Mouse (Mus musculus): ENCODE results near the gene Acsf2. TPM values are rescaled to one million over a fixed set of nuclear protein-coding genes. Genes with fewer than 3 reads are reported as not detected.

Gene Acsf2
- polyA plus RNA-seq, 1 experiment from 2014 or later: 10.2 TPM

GRCm38 (mm10) chr11:94630199-94631011 lies 28.7 kb upstream of the Acsf2 start:
- DNase-seq: peak; percentile 68
- peak overlapping the region; percentile 81 for H3K4me2 ChIP-seq
- WGBS: 10% methylated on average over 26 of the region's 26 CpGs

GRCm38 (mm10) chr11:94629884-94630198 lies 28.2 kb upstream of the Acsf2 start:
- ATAC-seq (ENCODE audit: insufficient read depth) (peak; percentile 52), DNase-seq (no peak)
- peaks cover 32% of the 10 kb centered on the region for H3K36me3 ChIP-seq (ENCODE audit: insufficient read depth)
- 0% methylated on average over 28 of the region's 28 CpGs for WGBS
- H3K9ac ChIP-seq: peak overlapping the region; percentile 90
- H3K4me2 ChIP-seq: peak overlapping the region; percentile 81
- TF ChIP-seq CTCF (IDR thresholded peaks at IDR 0.05; ENCODE audit: low read depth): no peak
- peak overlapping the region; percentile 79 for H3K27ac ChIP-seq (ENCODE audit: low read depth)
- H3K9me3 ChIP-seq (ENCODE audit: low read depth, low read length): no peaks in the 10 kb centered on the region
- peak overlapping the region; percentile 97 for H3K4me3 ChIP-seq (ENCODE audit: low read depth, low read length)
- no peaks in the 10 kb centered on the region for H3K4me1 ChIP-seq (ENCODE audit: insufficient read depth)
- no peaks in the 10 kb centered on the region for H3K27me3 ChIP-seq (ENCODE audit: insufficient read depth, low read length)

More at GRCm38 (mm10) chr11:94630199-94631011, 28.7 kb upstream of the Acsf2 start:
- Histone ChIP-seq H3K36me3 (ENCODE audit: insufficient read depth) (peaks cover 37% of the 10 kb centered on the region), H3K27ac (ENCODE audit: low read depth) (peak overlapping the region; percentile 79), H3K4me3 (ENCODE audit: low read depth, low read length) (peak overlapping the region; percentile 97), H3K27me3 (ENCODE audit: insufficient read depth, low read length) (no peaks in the 10 kb centered on the region), H3K9me3 (ENCODE audit: low read depth, low read length) (no peaks in the 10 kb centered on the region), H3K4me1 (ENCODE audit: insufficient read depth) (no peaks in the 10 kb centered on the region), H3K9ac (peak overlapping the region; percentile 90)
- TF ChIP-seq CTCF (IDR thresholded peaks at IDR 0.05; ENCODE audit: low read depth): no peak
- peak; percentile 22; the same call in 1 of the 2 replicates for ATAC-seq (ENCODE audit: insufficient read depth)

GRCm38 (mm10) chr11:94629199-94629883 lies 27.7 kb upstream of the Acsf2 start, which contains the start of gene Lrrc59:
TSS of gene Lrrc59 (plus strand) at chr11:94629767.
- H3K36me3 ChIP-seq (ENCODE audit: insufficient read depth): peaks cover 27% of the 10 kb centered on the region
- ATAC-seq (ENCODE audit: insufficient read depth) (peak; percentile 97), DNase-seq (peak; percentile 97)
- no peaks in the 10 kb centered on the region for H3K4me1 ChIP-seq (ENCODE audit: insufficient read depth)
- H3K4me2 ChIP-seq: peak within 1 kb of the TSS; percentile 81
- peak within 1 kb of the TSS; percentile 79 for H3K27ac ChIP-seq (ENCODE audit: low read depth)
- H3K9ac ChIP-seq: peak within 1 kb of the TSS; percentile 90
- H3K4me3 ChIP-seq (ENCODE audit: low read depth, low read length): peak within 1 kb of the TSS; percentile 97
- TF ChIP-seq CTCF (IDR thresholded peaks at IDR 0.05; ENCODE audit: low read depth): peak; percentile 97
- no peaks in the 10 kb centered on the region for H3K9me3 ChIP-seq (ENCODE audit: low read depth, low read length)
- 4% methylated on average over 40 of the region's 41 CpGs for WGBS
- H3K27me3 ChIP-seq (ENCODE audit: insufficient read depth, low read length): no peaks in the 10 kb centered on the region

- Histone ChIP-seq H3K27me3 (ENCODE audit: insufficient read depth, low read length) (no peaks in the 10 kb centered on the region), H3K36me3 (ENCODE audit: insufficient read depth) (no peaks in the 10 kb centered on the region), H3K9ac (no peak overlapping the region), H3K4me2 (no peak overlapping the region), H3K27ac (ENCODE audit: low read depth) (no peak overlapping the region), H3K4me3 (ENCODE audit: low read depth, low read length) (no peak overlapping the region), H3K9me3 (ENCODE audit: low read depth, low read length) (no peaks in the 10 kb centered on the region), H3K4me1 (ENCODE audit: insufficient read depth) (no peaks in the 10 kb centered on the region)
- DNase-seq (no peak), ATAC-seq (ENCODE audit: insufficient read depth) (no peak)
- WGBS: 70% methylated on average over 2 of the region's 2 CpGs
- TF ChIP-seq CTCF (IDR thresholded peaks at IDR 0.05; ENCODE audit: low read depth): no peak
These were observed 20.5 kb upstream of the Acsf2 start for GRCm38 (mm10) chr11:94622162-94622561.

- H3K4me1 ChIP-seq (ENCODE audit: insufficient read depth): no peaks in the 10 kb centered on the region
- no peak for DNase-seq
- H3K36me3 ChIP-seq (ENCODE audit: insufficient read depth): no peaks in the 10 kb centered on the region
- H3K9me3 ChIP-seq (ENCODE audit: low read depth, low read length): no peaks in the 10 kb centered on the region
- TF ChIP-seq CTCF (IDR thresholded peaks at IDR 0.05; ENCODE audit: low read depth): peak; percentile 17; the same call in 1 of the 2 replicates
- no peak overlapping the region for H3K9ac ChIP-seq
- no peak overlapping the region for H3K27ac ChIP-seq (ENCODE audit: low read depth)
- no peaks in the 10 kb centered on the region for H3K27me3 ChIP-seq (ENCODE audit: insufficient read depth, low read length)
- no peak for ATAC-seq (ENCODE audit: insufficient read depth)
- H3K4me3 ChIP-seq (ENCODE audit: low read depth, low read length): no peak overlapping the region
- H3K4me2 ChIP-seq: no peak overlapping the region
These were observed 19.8 kb upstream of the Acsf2 start for GRCm38 (mm10) chr11:94621458-94621852.

GRCm38 (mm10) chr11:94620766-94621457 lies 19.2 kb upstream of the Acsf2 start:
- no peaks in the 10 kb centered on the region for H3K27me3 ChIP-seq (ENCODE audit: insufficient read depth, low read length)
- H3K36me3 ChIP-seq (ENCODE audit: insufficient read depth): no peaks in the 10 kb centered on the region
- ATAC-seq (ENCODE audit: insufficient read depth) (no peak), DNase-seq (no peak)
- H3K4me1 ChIP-seq (ENCODE audit: insufficient read depth): no peaks in the 10 kb centered on the region
- H3K9ac ChIP-seq: no peak overlapping the region
- H3K9me3 ChIP-seq (ENCODE audit: low read depth, low read length): no peaks in the 10 kb centered on the region
- 63% methylated on average over 6 of the region's 6 CpGs for WGBS
- H3K4me3 ChIP-seq (ENCODE audit: low read depth, low read length): no peak overlapping the region
- H3K4me2 ChIP-seq: no peak overlapping the region
- H3K27ac ChIP-seq (ENCODE audit: low read depth): no peak overlapping the region
- TF ChIP-seq CTCF (IDR thresholded peaks at IDR 0.05; ENCODE audit: low read depth): no peak

GRCm38 (mm10) chr11:94617646-94618045 lies 16.0 kb upstream of the Acsf2 start:
- no peak overlapping the region for H3K4me3 ChIP-seq (ENCODE audit: low read depth, low read length)

More at GRCm38 (mm10) chr11:94617646-94618045, 16.0 kb upstream of the Acsf2 start:
- no peaks in the 10 kb centered on the region for H3K27me3 ChIP-seq (ENCODE audit: insufficient read depth, low read length)
- no peaks in the 10 kb centered on the region for H3K9me3 ChIP-seq (ENCODE audit: low read depth, low read length)
- H3K27ac ChIP-seq (ENCODE audit: low read depth): no peak overlapping the region
- no peak overlapping the region for H3K9ac ChIP-seq
- no peaks in the 10 kb centered on the region for H3K4me1 ChIP-seq (ENCODE audit: insufficient read depth)
- DNase-seq (no peak), ATAC-seq (ENCODE audit: insufficient read depth) (no peak)
- no peaks in the 10 kb centered on the region for H3K36me3 ChIP-seq (ENCODE audit: insufficient read depth)
- no peak overlapping the region for H3K4me2 ChIP-seq
- no peak for TF ChIP-seq CTCF (IDR thresholded peaks at IDR 0.05; ENCODE audit: low read depth)
- 79% methylated on average over 2 of the region's 2 CpGs for WGBS
